Mouse (Mus musculus) hindbrain, embryonic 14.5 days (tissue): ENCODE data around the gene AC170998.1. TPM values are rescaled to one million over a fixed set of nuclear protein-coding genes. Genes with fewer than 3 reads are reported as not detected.

ENCODE experiments used
- ATAC-seq: fragments of 200-750 bp; cut with Nextera tagmentation; 2 replicates; pipeline ENCODE4 v1.8.0; 2017; ENCODE audit warnings: moderate number of reproducible peaks, mild to moderate bottlenecking, moderate TSS enrichment, moderate library complexity; ENCODE audit not compliant: low FRiP score
- DNase-seq: peaks from one replicate; pipeline ENCODE4 v3.0.0-alpha.2; 2015; ENCODE audit warnings: low spot score
- H3K27ac ChIP-seq: fragments of 300-500 bp; sonication (generic); 2 replicates; pipeline ENCODE4 v1.5.1; 2014; ENCODE audit warnings: mild to moderate bottlenecking, moderate library complexity
- H3K27me3 ChIP-seq: fragments of 300-500 bp; sonication (generic); 2 replicates; pipeline ENCODE4 v1.6.1; 2014; ENCODE audit warnings: mild to moderate bottlenecking, low read length, mixed read lengths; ENCODE audit not compliant: control insufficient read depth, insufficient read depth
- H3K36me3 ChIP-seq: fragments of 300-500 bp; sonication (generic); replicated peaks from 2 replicates; pipeline ENCODE4 v1.6.1; 2014; ENCODE audit not compliant: control insufficient read depth, insufficient read depth
- H3K4me1 ChIP-seq: fragments of 300-500 bp; sonication (generic); replicated peaks from 2 replicates; pipeline ENCODE4 v1.6.1; 2014; ENCODE audit warnings: antibody characterized with exemption, low read length, mixed read lengths; ENCODE audit not compliant: control insufficient read depth, insufficient read depth
- H3K4me2 ChIP-seq: fragments of 300-500 bp; sonication (generic); replicated peaks from 2 replicates; pipeline ENCODE4 v1.6.1; 2014; ENCODE audit warnings: mild to moderate bottlenecking, moderate library complexity
- H3K4me3 ChIP-seq: fragments of 300-500 bp; sonication (generic); replicated peaks from 2 replicates; pipeline ENCODE4 v1.5.1; 2014; ENCODE audit warnings: mild to moderate bottlenecking, low read length
- H3K9ac ChIP-seq: fragments of 300-500 bp; sonication (generic); 2 replicates; pipeline ENCODE4 v1.6.1; 2014
- H3K9me3 ChIP-seq: fragments of 300-500 bp; sonication (generic); 2 replicates; pipeline ENCODE4 v1.6.1; 2016; ENCODE audit warnings: low read length; ENCODE audit not compliant: control insufficient read depth
- WGBS: fragments of 180-500 bp; shearing (Covaris S2); extraction: QIAGEN DNeasy Blood & Tissue Kit; methylation state at CpG from one replicate; pipeline ENCODE4 v1.1.7; 2014; 5-methylcytosine and 5-hydroxymethylcytosine counted together
- polyA plus RNA-seq: library from polyadenylated mRNA; unstranded; fragments of >200 nt; fragmentation: Nextera tagmentation; extraction: Ambion mirVana; gene quantifications from 2 replicates; pipeline ENCODE4 v1.2.1, GENCODE M21; 2014

AC170998.1 gene
- polyA plus RNA-seq, 1 experiment from 2014 or later, result 2.0 TPM

DNA sequence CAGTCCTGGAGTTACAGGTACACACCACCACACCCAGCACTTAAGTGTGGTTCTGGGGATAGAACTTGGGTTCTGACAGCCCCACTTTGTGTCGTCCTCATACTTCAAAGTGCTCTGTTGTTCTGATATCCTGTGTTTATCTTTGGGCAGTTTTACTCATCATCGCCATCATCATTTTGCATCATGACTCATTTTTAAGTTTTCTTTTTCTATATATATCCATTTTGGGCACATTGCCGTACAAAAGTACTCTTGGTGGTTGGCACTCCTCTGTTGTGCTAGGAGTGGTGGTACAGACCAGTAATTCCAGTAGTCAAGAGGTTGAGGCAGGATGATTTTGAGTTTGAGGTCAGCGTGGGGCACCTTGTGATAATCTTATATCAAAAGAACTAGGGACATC, 24.7 kb upstream of the AC170998.1 start:
- H3K4me2 ChIP-seq, result no peak overlapping the region
- no peak overlapping the region for H3K9ac ChIP-seq
- 95% methylated on average over 4 of the region's 4 CpGs for WGBS
- H3K4me1 ChIP-seq, result peaks cover 9% of the 10 kb centered on the region; the same call in 1 of the 2 replicates
- DNase-seq (no peak), ATAC-seq (no peak)
- H3K27ac ChIP-seq, result no peak overlapping the region
- H3K27me3 ChIP-seq, result no peaks in the 10 kb centered on the region
- no peaks in the 10 kb centered on the region for H3K9me3 ChIP-seq
- H3K4me3 ChIP-seq, result no peak overlapping the region
- H3K36me3 ChIP-seq, result no peaks in the 10 kb centered on the region

DNA sequence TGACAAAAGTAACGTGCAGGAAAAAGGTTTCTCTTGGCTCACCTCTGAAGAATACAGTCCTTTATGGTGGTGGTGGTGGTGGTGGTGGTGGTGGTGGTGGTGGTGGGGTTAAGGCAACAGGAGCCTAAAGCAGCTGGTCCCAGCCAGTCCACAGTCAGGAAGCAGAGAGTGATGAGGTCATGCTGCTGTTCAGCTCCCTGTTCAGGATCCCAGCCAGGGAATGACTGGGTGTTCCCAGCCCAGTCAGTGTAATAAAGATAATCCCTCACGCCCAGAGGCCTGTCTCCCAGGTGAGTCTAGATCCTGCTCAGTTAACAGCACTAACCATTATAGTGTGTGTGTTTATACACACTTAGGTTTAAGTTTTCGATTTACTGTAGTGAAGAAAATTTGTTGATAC, 24.1 kb upstream of the AC170998.1 start:
- Histone ChIP-seq H3K4me2 (no peak overlapping the region), H3K27me3 (no peaks in the 10 kb centered on the region), H3K36me3 (no peaks in the 10 kb centered on the region), H3K9me3 (no peaks in the 10 kb centered on the region), H3K4me1 (peaks cover 9% of the 10 kb centered on the region; the same call in 1 of the 2 replicates), H3K27ac (no peak overlapping the region), H3K9ac (no peak overlapping the region), H3K4me3 (no peak overlapping the region)
- ATAC-seq (no peak), DNase-seq (no peak)
- WGBS, result 94% methylated on average over 3 of the region's 3 CpGs

DNA sequence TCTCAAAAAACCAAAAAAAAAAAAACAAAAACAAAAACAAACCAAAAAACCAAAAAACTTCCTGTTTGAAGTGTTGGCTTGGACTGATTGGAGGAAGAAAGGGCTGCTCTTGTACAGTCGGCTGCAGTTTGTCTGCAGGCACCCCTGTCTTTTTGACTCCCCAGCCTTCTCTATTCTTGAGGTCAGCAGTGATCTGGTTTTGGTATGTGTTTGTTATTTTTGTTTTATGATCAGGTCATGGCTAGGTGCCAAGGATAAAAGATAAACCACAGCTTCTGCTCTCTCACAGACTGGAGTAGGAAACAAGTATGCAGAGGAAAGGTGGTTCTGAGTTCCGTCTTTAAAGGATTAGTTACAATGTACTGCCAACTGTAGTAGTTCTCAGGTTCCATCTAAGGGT, 23.2 kb upstream of the AC170998.1 start:
- H3K27ac ChIP-seq, result no peak overlapping the region
- no peaks in the 10 kb centered on the region for H3K9me3 ChIP-seq
- H3K4me2 ChIP-seq, result no peak overlapping the region
- WGBS, result 88% methylated on average over 2 of the region's 2 CpGs
- ATAC-seq, result no peak
- peaks cover 3% of the 10 kb centered on the region; the same call in 1 of the 2 replicates for H3K4me1 ChIP-seq
- no peaks in the 10 kb centered on the region for H3K27me3 ChIP-seq
- DNase-seq, result no peak
- no peaks in the 10 kb centered on the region for H3K36me3 ChIP-seq
- no peak overlapping the region for H3K9ac ChIP-seq
- no peak overlapping the region for H3K4me3 ChIP-seq

- no peaks in the 10 kb centered on the region for H3K27me3 ChIP-seq
- H3K27ac ChIP-seq, result no peak overlapping the region
- no peaks in the 10 kb centered on the region; the same call in 1 of the 2 replicates for H3K4me1 ChIP-seq
- no peaks in the 10 kb centered on the region for H3K9me3 ChIP-seq
- DNase-seq, result no peak
- no peak overlapping the region for H3K9ac ChIP-seq
- no peak for ATAC-seq
- no peak overlapping the region for H3K4me3 ChIP-seq
- H3K36me3 ChIP-seq, result no peaks in the 10 kb centered on the region
- WGBS, result 48% methylated on average over 1 of the region's 1 CpGs
- no peak overlapping the region for H3K4me2 ChIP-seq
These were observed 19.2 kb upstream of the AC170998.1 start for GRCm38 (mm10) chr17:28706697-28707096.

- ATAC-seq, result no peak
- no peaks in the 10 kb centered on the region for H3K36me3 ChIP-seq
- no peaks in the 10 kb centered on the region; the same call in 1 of the 2 replicates for H3K4me1 ChIP-seq
- WGBS, result 87% methylated on average over 3 of the region's 3 CpGs
- no peak overlapping the region for H3K9ac ChIP-seq
- H3K27me3 ChIP-seq, result no peaks in the 10 kb centered on the region
- no peaks in the 10 kb centered on the region for H3K9me3 ChIP-seq
- H3K27ac ChIP-seq, result no peak overlapping the region
- no peak overlapping the region for H3K4me3 ChIP-seq
- H3K4me2 ChIP-seq, result no peak overlapping the region
- DNase-seq, result no peak
These were observed 18.7 kb upstream of the AC170998.1 start for GRCm38 (mm10) chr17:28707136-28707627.

- 94% methylated on average over 2 of the region's 2 CpGs for WGBS
- no peak overlapping the region for H3K9ac ChIP-seq
These were observed 18.1 kb upstream of the AC170998.1 start for GRCm38 (mm10) chr17:28707816-28708215.

GRCm38 (mm10) chr17:28708989-28709388, 16.9 kb upstream of the AC170998.1 start:
- Histone ChIP-seq H3K27me3 (no peaks in the 10 kb centered on the region), H3K36me3 (peaks cover 4% of the 10 kb centered on the region), H3K9me3 (no peaks in the 10 kb centered on the region), H3K27ac (no peak overlapping the region), H3K4me2 (no peak overlapping the region), H3K9ac (no peak overlapping the region), H3K4me3 (no peak overlapping the region), H3K4me1 (no peaks in the 10 kb centered on the region; the same call in 1 of the 2 replicates)
- DNase-seq, result no peak
- WGBS, result 54% methylated on average over 2 of the region's 2 CpGs
- no peak for ATAC-seq

More at GRCm38 (mm10) chr17:28707816-28708215, 18.1 kb upstream of the AC170998.1 start:
- Histone ChIP-seq H3K9me3 (no peaks in the 10 kb centered on the region), H3K4me1 (no peaks in the 10 kb centered on the region; the same call in 1 of the 2 replicates), H3K27me3 (no peaks in the 10 kb centered on the region), H3K27ac (no peak overlapping the region), H3K36me3 (no peaks in the 10 kb centered on the region), H3K4me3 (no peak overlapping the region), H3K4me2 (no peak overlapping the region)
- ATAC-seq (no peak), DNase-seq (no peak)

GRCm38 (mm10) chr17:28709552-28710290, 16.2 kb upstream of the AC170998.1 start:
- no peak overlapping the region for H3K4me2 ChIP-seq
- no peak for DNase-seq
- H3K9ac ChIP-seq, result no peak overlapping the region
- no peak overlapping the region for H3K27ac ChIP-seq
- ATAC-seq, result no peak
- no peaks in the 10 kb centered on the region for H3K27me3 ChIP-seq
- H3K4me1 ChIP-seq, result no peaks in the 10 kb centered on the region; the same call in 1 of the 2 replicates
- peaks cover 12% of the 10 kb centered on the region for H3K36me3 ChIP-seq
- no peaks in the 10 kb centered on the region for H3K9me3 ChIP-seq
- 87% methylated on average over 8 of the region's 8 CpGs for WGBS
- no peak overlapping the region for H3K4me3 ChIP-seq

DNA sequence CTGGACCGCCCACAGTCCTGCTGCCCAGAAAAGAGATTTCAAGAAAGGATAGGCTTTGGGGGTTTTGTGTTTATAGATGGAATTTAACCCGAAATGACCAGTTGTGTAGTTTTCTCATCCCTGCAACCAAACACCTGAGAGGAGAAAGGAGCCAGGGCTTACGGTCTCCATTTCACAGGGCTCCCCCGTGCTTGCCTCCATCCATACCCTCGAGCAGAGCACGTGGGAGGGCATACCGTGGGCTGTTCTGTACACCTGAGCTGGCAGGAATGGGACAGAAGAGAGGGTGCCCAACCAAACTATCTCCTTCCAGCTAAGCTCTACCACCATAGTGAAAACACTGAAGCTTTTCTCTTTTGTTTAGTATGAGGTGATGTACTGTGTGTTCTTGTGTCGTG, 15.6 kb upstream of the AC170998.1 start:
- ATAC-seq (no peak), DNase-seq (no peak)
- no peaks in the 10 kb centered on the region; the same call in 1 of the 2 replicates for H3K4me1 ChIP-seq
- no peak overlapping the region for H3K4me3 ChIP-seq
- H3K27ac ChIP-seq, result no peak overlapping the region
- 93% methylated on average over 8 of the region's 8 CpGs for WGBS
- no peaks in the 10 kb centered on the region for H3K9me3 ChIP-seq
- H3K36me3 ChIP-seq, result peaks cover 17% of the 10 kb centered on the region
- H3K9ac ChIP-seq, result no peak overlapping the region
- H3K27me3 ChIP-seq, result no peaks in the 10 kb centered on the region
- no peak overlapping the region for H3K4me2 ChIP-seq
